In the genomic region with DNA sequence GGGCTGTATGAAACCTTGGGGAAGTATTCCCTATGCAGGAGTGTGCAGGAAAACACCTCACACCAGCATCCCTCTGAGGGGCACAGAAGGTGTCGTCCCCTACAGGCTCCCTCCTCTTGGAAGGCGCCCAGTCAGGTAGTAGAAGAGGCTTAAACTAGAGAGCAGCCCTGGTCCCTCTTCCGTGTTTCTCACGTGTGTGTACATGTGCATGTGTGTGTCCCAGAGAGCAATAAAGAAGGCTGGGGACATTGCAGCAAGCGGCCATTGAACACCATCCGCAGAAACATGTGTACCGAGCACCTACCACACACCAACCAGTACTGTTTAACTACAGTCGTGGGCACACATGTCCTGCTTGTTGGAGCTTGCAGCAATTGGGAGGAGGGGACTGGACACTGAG, we compare ENCODE assay signal across 31 mouse cellular contexts. TPM values are rescaled to one million over a fixed set of nuclear protein-coding genes. Genes with fewer than 3 reads are reported as not detected.
DNase-seq lines count a peak whose midpoint lies in the region; ATAC-seq and TF ChIP-seq lines count a peak whose summit lies in the region.
"Had no signal": no experiment of that assay in that cellular context is flagged by ENCODE, and none has a peak within 500 bp of the region (broad histone marks: within the 10 kb centered on the region; RNA-seq: fewer than 3 reads in every experiment).

No protein-coding gene starts in this region.

- 57% methylated on average over 8 of the region's 8 CpGs for WGBS in cerebellum, adult 2 months
- 77% methylated on average over 8 of the region's 8 CpGs for WGBS in heart, embryonic 13.5 days
- 77% methylated on average over 8 of the region's 8 CpGs for WGBS in kidney, adult 2 months
- WGBS in kidney, embryonic 14.5 days = 89% methylated on average over 8 of the region's 8 CpGs

- H3K9me3 ChIP-seq in heart, embryonic 13.5 days = no peaks in the 10 kb centered on the region
- H3K9me3 ChIP-seq in kidney, embryonic 14.5 days (ENCODE audit: control insufficient read depth, low read length) = no peaks in the 10 kb centered on the region
- H3K9me3 ChIP-seq: embryonic facial prominence, embryonic 13.5 days; forebrain, embryonic 10.5 days; forebrain, embryonic 15.5 days; hindbrain, embryonic 12.5 days; intestine, embryonic 15.5 days; liver, embryonic 12.5 days had no signal

- no peak overlapping the region for H3K4me2 ChIP-seq in heart, embryonic 13.5 days
- H3K4me2 ChIP-seq in kidney, embryonic 14.5 days (replicated peaks; ENCODE audit: low read depth, low read length) = no peak overlapping the region
- H3K4me2 ChIP-seq: embryonic facial prominence, embryonic 13.5 days; forebrain, embryonic 15.5 days; hindbrain, embryonic 12.5 days; intestine, embryonic 15.5 days; liver, embryonic 12.5 days; midbrain, embryonic 11.5 days had no signal

- peaks cover 86% of the 10 kb centered on the region for H3K4me1 ChIP-seq in cerebellum, adult 2 months (ENCODE audit: control insufficient read depth, insufficient read depth, low read length)
- H3K4me1 ChIP-seq in heart, embryonic 13.5 days = peaks cover 93% of the 10 kb centered on the region
- peaks cover 12% of the 10 kb centered on the region for H3K4me1 ChIP-seq in kidney, adult 2 months (ENCODE audit: control insufficient read depth, insufficient read depth, low read length)
- peaks cover 59% of the 10 kb centered on the region for H3K4me1 ChIP-seq in kidney, embryonic 14.5 days (ENCODE audit: control insufficient read depth, insufficient read depth, low read length)

- peak overlapping the region; percentile 64 for H3K27ac ChIP-seq in cerebellum, adult 2 months (ENCODE audit: insufficient read depth, low read length)
- H3K27ac ChIP-seq in heart, embryonic 13.5 days (replicated peaks) = peak overlapping the region; percentile 96
- H3K27ac ChIP-seq in kidney, adult 2 months (ENCODE audit: insufficient read depth, low read depth, low read length) = no peak overlapping the region
- no peak overlapping the region for H3K27ac ChIP-seq in kidney, embryonic 14.5 days (ENCODE audit: low read depth, low read length)
- H3K27ac ChIP-seq in left cerebral cortex, adult 2 months = peak overlapping the region; percentile 9; the same call in 1 of the 2 replicates
- H3K27ac ChIP-seq: embryonic facial prominence, embryonic 13.5 days; forebrain, embryonic 10.5 days; forebrain, embryonic 15.5 days; hindbrain, embryonic 12.5 days; hindbrain, postnatal 0 days; intestine, embryonic 15.5 days; liver, embryonic 12.5 days had no signal

- no peak for TF ChIP-seq CTCF in cerebellum, adult 2 months (IDR thresholded peaks at IDR 0.05; ENCODE audit: borderline replicate concordance, insufficient read depth, low read depth, low read length)
- TF ChIP-seq CTCF in kidney, adult 2 months (conservative IDR thresholded peaks at IDR 0.05; ENCODE audit: insufficient read depth, insufficient read length, low read depth, low read length) = no peak
- no peak for TF ChIP-seq CTCF in left cerebral cortex, adult 2 months (IDR thresholded peaks at IDR 0.05)

- DNase-seq in cerebellum, adult 2 months = no peak
- DNase-seq in cerebellum, postnatal 4 days (ENCODE audit: low spot score in 2 of 2) = no peak
- no peak for DNase-seq in heart, postnatal 36 days
- DNase-seq in kidney, adult 2 months = peak; percentile 16
- no peak for DNase-seq in left cerebral cortex, adult 2 months (ENCODE audit: extremely low spot score in 1 of 2, low spot score in 2 of 2)
- no peak for DNase-seq in left cerebral cortex, postnatal 36 days (ENCODE audit: low spot score in 2 of 2)
- DNase-seq: cerebellum, adult 8-10 months; gastrocnemius, postnatal 25 days; heart, postnatal 14 days; kidney, adult 9 months; left cerebral cortex, postnatal 4 days; liver, postnatal 0 days; lung, postnatal 36 days; right cerebral cortex, adult 18-20 months; spleen, adult 18-20 months; thymus, postnatal 25 days had no signal

- ATAC-seq in heart, embryonic 13.5 days (ENCODE audit: extremely low read depth, insufficient number of reproducible peaks, low FRiP score, low TSS enrichment) = no peak
- ATAC-seq in kidney, embryonic 14.5 days (ENCODE audit: low FRiP score, low TSS enrichment) = no peak
- ATAC-seq: forebrain, embryonic 15.5 days; hindbrain, postnatal 0 days; intestine, embryonic 15.5 days; liver, embryonic 12.5 days; liver, postnatal 0 days; midbrain, embryonic 16.5 days; Patski had no signal

- H3K27me3 ChIP-seq in cerebellum, adult 2 months (ENCODE audit: control insufficient read depth, insufficient read depth, low read length) = no peaks in the 10 kb centered on the region
- H3K27me3 ChIP-seq in heart, embryonic 13.5 days (replicated peaks) = no peaks in the 10 kb centered on the region
- H3K27me3 ChIP-seq in kidney, adult 2 months (replicated peaks; ENCODE audit: control insufficient read depth, insufficient read depth, low read length) = no peaks in the 10 kb centered on the region
- no peaks in the 10 kb centered on the region for H3K27me3 ChIP-seq in kidney, embryonic 14.5 days (ENCODE audit: control insufficient read depth, insufficient read depth, low read length)
- H3K27me3 ChIP-seq: embryonic facial prominence, embryonic 13.5 days; forebrain, embryonic 15.5 days; hindbrain, embryonic 12.5 days; intestine, embryonic 15.5 days; Patski had no signal

- intact Hi-C loops in heart, postnatal 36 days (cut with DNase I) = no loop called here
- intact Hi-C loops in left cerebral cortex, adult 2 months (cut with DNase I) = no loop called here
- intact Hi-C loops in left cerebral cortex, postnatal 36 days (cut with DNase I) = no loop called here

- 0 out of 2 replicates have a peak, but pooled peaks cover 4% of the 10 kb centered on the region for H3K36me3 ChIP-seq in heart, embryonic 13.5 days
- no peaks in the 10 kb centered on the region for H3K36me3 ChIP-seq in kidney, adult 2 months (ENCODE audit: control insufficient read depth, insufficient read depth, low read length)
- no peaks in the 10 kb centered on the region for H3K36me3 ChIP-seq in kidney, embryonic 14.5 days (ENCODE audit: control insufficient read depth, insufficient read depth, low read length)
- H3K36me3 ChIP-seq: forebrain, embryonic 15.5 days; hindbrain, embryonic 12.5 days; intestine, embryonic 15.5 days; liver, embryonic 12.5 days had no signal

- peak overlapping the region; percentile 47 for H3K9ac ChIP-seq in heart, embryonic 13.5 days
- H3K9ac ChIP-seq in kidney, embryonic 14.5 days (ENCODE audit: low read depth, low read length) = no peak overlapping the region
- H3K9ac ChIP-seq: embryonic facial prominence, embryonic 13.5 days; forebrain, embryonic 15.5 days; hindbrain, embryonic 12.5 days; intestine, embryonic 15.5 days; liver, embryonic 12.5 days; liver, postnatal 0 days had no signal

- no peak overlapping the region for H3K4me3 ChIP-seq in cerebellum, adult 2 months (replicated peaks; ENCODE audit: insufficient read depth, low read depth, low read length)
- H3K4me3 ChIP-seq in heart, embryonic 13.5 days = no peak overlapping the region
- no peak overlapping the region for H3K4me3 ChIP-seq in kidney, adult 2 months (ENCODE audit: insufficient read depth, low read depth, low read length)
- no peak overlapping the region for H3K4me3 ChIP-seq in kidney, embryonic 14.5 days (ENCODE audit: low read length)
- no peak overlapping the region for H3K4me3 ChIP-seq in left cerebral cortex, adult 2 months
- H3K4me3 ChIP-seq: embryonic facial prominence, embryonic 13.5 days; forebrain, embryonic 10.5 days; forebrain, embryonic 15.5 days; hindbrain, embryonic 12.5 days; intestine, embryonic 15.5 days; liver, embryonic 12.5 days had no signal

- TF ChIP-seq POLR2A in cerebellum, adult 2 months (IDR thresholded peaks at IDR 0.05; ENCODE audit: borderline replicate concordance, insufficient read depth, low read length) = no peak
- TF ChIP-seq POLR2A in kidney, adult 2 months (IDR thresholded peaks at IDR 0.05; ENCODE audit: low read depth, low read length) = no peak

RNA-seq across cellular contexts. Expression of gene Ncs1, which starts 14.9 kb away (rescaled TPM):
- 118 and 126 TPM in 2 replicates for polyA plus RNA-seq in cerebellum, adult 2 months (2012; rRNA removed)
- 36.3 and 39.4 TPM in 2 replicates for polyA plus RNA-seq in heart, embryonic 13.5 days (2015; fragmentation: Nextera tagmentation; extraction: Ambion mirVana)
- 10 to 100 TPM in 1 of 2 experiments, 1 to 10 TPM in 1; 9.5 to 10.5 TPM for total RNA-seq in heart, postnatal 36 days (2021)
- 3.5 and 3.9 TPM in 2 replicates for polyA plus RNA-seq in kidney, adult 2 months (2012; rRNA removed)
- 34.5 and 57.0 TPM in 2 replicates for polyA plus RNA-seq in kidney, embryonic 14.5 days (2014; fragmentation: Nextera tagmentation; extraction: Ambion mirVana)
- 100 to 1,000 TPM; 217 to 242 TPM for total RNA-seq in left cerebral cortex, adult 2 months (2021)
- total RNA-seq in left cerebral cortex, postnatal 36 days (2021) = 100 to 1,000 TPM; 210 to 221 TPM
- total RNA-seq: neutrophil, adult 5-6 weeks had no signal

RNA-seq across cellular contexts. Expression of gene Hmcn2, which starts 53.7 kb away (rescaled TPM):
- polyA plus RNA-seq in cerebellum, adult 2 months (2012; rRNA removed) = 0.59 and 0.63 TPM in 2 replicates
- 1.1 and 1.2 TPM in 2 replicates for polyA plus RNA-seq in heart, embryonic 13.5 days (2015; fragmentation: Nextera tagmentation; extraction: Ambion mirVana)
- total RNA-seq in heart, postnatal 36 days (2021) = 10 to 100 TPM; 12.5 to 16.2 TPM
- polyA plus RNA-seq in kidney, adult 2 months (2012; rRNA removed) = 14.3 and 16.4 TPM in 2 replicates
- 0.10 TPM in 1 of 2 replicates, not detected in the other for polyA plus RNA-seq in kidney, embryonic 14.5 days (2014; fragmentation: Nextera tagmentation; extraction: Ambion mirVana)
- under 1 TPM; 0.51 to 0.52 TPM for total RNA-seq in left cerebral cortex, adult 2 months (2021)
- total RNA-seq in left cerebral cortex, postnatal 36 days (2021) = under 1 TPM; 0.54 TPM
- total RNA-seq: common myeloid progenitor, adult 5-6 weeks; MEL; neutrophil, adult 5-6 weeks had no signal
- polyA plus RNA-seq: embryonic facial prominence, embryonic 13.5 days; forebrain, embryonic 10.5 days had no signal

Comparison
In these comparisons a context has a peak if more than half of its experiments do, and no peak if none do; other contexts are left out.
1. H3K27ac ChIP-seq: peak in cerebellum, adult 2 months (single experiment), heart, embryonic 13.5 days (single experiment) and left cerebral cortex, adult 2 months (single experiment); none in kidney, adult 2 months (single experiment) and kidney, embryonic 14.5 days (single experiment).